Mouse (Mus musculus) activated CD4-positive, CD25-positive, alpha-beta regulatory T cell, adult 4 months (primary cell): ENCODE results near the gene Taf6l. TPM values are rescaled to one million over a fixed set of nuclear protein-coding genes. Genes with fewer than 3 reads are reported as not detected.
"Not testable (repeated sequence)": the region's sequence is repeated elsewhere in the genome, so short reads cannot be mapped to it uniquely, and the experiment has no call there.

Experiments
- ATAC-seq: one replicate; pipeline ENCODE4 v1.8.0; 2017
- polyA plus RNA-seq, 2 experiments: library from polyadenylated mRNA; unstranded; fragments of 100-300 nt; shearing (Covaris generic); gene quantifications; one replicate each; pipeline ENCODE4 v1.2.1; 2017

Taf6l gene
- polyA plus RNA-seq, 2 experiments from 2014 or later = 3.5 to 6.9 TPM

DNA sequence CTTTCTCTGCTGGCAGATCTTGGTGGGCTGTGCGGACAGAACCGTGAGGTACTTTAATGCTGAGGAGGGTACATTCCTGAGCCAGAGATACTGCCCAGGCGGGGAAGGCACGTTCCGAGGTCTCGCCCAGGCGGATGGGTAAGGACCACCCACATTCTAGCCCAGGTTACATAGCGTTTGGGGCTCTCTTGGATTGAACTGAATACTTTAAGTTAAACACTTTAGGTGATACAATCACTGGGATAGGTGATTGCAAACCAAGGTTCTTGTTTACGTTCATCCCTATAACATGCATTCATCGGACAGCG is 50.1 kb downstream of the Taf6l start:
- ATAC-seq = peak; percentile 24

DNA sequence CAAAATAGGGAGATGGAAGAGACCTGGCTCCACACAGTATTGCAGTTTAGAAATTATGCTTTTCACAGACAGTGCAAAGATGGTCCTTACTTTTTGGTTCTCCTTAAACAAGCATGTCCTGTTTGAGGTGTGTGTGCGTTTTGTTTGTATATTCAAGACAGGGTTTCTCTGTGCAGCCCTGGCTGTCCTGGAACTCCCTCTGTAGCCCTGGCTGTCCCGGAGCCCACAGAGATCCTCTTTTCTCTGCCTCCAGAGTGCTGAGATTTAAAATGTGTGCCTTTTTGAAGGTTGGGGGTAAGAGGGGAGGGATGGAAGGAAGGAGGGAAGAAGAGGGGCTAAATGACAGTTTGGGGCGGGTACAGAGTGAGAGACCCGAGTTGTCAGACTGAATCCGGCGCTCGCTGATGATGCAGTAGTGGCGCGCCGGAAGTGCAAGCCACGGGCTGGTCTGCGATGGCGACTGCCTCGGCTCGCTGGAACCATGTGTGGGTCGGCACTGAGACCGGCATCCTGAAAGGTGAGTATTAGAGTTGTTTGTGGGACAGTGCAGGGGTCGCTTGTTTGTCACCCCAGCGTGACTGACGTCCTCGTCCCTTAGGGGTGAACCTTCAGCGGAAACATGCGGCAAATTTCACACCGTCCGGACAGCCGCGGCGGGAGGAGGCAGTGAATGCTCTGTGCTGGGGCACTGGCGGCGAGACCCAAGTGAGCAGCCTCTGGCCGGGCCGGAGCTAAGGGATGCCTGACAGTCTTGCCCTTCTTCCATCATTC is 50.6 kb downstream of the Taf6l start, which contains the start of gene Wdr74:
TSS of gene Wdr74 (plus strand) at position 439 of the 771 bp plus-strand sequence.
- peak; percentile 86 for ATAC-seq

DNA sequence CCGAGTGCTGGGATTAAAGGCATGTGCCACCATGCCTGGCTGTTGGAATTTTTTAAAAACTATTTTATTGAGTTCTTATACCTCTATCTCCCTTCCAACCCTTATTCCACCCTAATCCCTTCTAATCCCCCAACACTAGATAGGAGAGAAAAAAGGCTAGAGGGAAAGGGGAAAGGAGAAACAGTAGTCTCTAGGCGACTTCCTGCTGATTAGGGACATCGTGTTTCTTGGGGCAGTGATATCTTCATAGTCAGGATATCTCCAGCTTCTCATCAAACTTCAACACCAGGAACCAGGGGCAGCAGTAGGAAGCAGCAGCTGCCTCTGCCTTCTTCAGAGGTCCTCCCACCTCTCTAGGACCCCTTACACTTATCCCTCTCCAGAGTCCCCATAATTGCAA is 51.9 kb downstream of the Taf6l start:
- no peak for ATAC-seq

DNA sequence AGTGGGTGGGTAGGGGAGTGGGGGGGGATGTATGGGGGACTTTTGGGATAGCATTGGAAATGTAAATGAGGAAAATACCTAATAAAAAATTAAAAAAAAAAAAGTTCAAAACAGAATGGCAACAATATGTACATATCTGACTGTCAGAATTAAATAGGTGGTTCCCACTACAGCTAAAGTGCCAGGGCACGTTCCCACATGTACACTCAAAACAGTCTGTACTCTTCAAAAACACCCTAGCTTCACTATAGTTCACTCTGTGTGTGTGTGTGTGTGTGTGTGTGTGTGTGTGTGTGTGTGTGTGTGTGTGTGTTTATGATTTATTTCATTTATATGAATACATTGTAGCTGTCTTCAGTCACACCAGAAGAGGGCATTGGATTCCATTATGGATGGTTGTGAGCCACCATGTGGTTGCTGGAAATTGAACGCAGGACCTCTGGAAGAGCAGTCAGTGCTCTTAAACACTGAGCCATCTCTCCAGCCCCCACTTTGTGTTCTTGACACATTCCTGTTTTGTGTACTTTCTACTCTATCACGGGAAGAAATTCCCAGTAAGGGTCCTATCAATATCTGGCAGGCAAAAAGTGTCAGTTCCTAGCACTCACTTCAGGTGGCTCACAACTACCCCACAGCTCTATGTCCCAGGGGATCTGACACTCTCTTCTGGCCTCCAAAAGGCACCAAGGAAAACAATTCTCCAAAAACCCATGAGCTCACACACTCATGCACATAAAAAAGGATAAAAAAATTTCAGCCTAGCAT is 57.7 kb downstream of the Taf6l start:
- not testable (repeated sequence) for ATAC-seq

DNA sequence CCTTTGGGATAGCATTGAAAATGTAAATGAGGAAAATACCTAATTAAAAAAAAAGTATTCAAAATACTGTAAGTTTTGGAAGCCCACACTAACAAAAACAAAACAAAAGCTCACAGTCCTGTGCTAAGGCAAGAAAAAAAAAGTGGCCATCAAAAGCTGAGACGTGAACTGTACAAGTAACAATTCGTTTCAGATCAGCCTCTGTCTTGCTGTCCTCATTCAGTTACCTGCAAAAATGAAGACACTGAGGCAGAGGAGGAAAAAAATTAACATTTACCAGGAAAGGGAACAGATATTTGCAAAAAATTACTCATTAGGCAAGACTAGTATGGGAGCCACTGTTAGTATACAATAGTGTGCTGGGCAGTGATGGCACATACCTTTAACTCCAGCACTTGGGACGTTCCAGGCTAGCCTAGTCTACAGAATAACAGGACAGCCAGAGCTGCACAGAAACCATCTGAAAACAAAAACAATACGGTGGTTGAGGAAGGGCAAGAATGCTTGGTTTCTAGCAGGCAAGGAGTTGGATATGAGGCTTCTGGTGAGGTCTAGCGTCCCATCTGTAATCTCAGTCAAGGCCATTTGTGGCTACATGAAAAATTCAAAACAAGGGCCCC is 58.6 kb downstream of the Taf6l start:
- ATAC-seq = no peak

DNA sequence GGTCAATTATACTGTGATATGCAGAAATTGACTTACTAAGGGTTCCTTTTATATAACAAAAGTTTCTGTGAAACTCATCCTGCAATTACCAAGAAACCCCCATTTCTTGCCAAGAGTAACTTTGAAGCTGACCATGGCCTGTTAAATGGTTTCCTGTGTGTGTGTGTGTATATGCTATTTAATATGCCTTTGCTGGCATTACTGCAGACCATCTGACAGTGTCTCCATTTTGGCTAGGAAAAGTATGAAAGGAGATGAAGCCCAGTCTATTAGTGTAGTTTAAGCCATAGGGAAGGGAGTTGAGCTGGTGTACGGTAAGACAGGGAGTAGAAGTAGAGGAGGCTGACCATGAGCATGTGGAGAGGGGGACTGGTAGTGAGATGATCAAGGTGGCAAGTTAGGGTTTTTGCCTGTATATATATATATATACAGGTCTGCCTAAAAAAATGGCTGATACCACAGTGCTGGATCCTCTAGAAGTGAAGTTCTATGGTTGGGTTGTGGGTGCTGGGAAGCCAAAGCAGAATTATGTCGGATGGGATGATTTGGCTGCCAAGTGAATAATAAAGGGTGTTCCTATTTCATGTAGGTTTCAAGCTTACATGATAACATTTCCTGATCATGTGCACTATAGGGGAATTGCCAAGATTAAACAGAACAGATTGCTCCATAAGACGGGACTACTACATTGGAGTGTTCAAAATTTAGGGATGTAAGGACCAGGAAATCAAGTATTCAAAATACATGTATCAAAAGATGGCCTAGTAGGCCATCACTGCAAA is 59.4 kb downstream of the Taf6l start:
- ATAC-seq = no peak

DNA sequence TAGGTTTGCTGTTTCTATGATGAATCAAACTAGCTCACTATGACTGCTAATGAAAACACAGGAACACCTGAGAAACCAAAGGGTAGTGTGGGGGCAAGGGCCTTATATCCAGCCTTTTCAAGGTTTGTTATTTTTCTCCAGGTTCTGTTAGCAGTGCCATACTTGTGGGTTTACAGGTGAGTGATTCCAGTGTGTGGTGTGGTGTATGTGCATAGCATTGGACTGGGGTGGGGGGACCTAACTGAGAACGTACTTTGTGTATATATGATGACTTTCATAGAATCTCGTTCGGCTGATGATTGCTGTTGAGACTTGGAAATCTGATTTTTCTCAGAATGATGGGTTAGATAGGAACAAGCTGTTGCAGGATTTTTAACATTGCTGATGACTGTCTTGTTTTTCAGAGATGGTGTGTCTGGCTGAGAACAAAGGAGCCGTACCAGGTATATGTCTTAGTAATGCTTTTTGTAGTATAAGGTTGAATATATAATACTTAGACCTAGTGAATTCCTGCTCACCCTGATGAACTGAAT is 61.1 kb downstream of the Taf6l start:
- ATAC-seq = no peak

Other genes starting within 250 kb of the Taf6l start
- gene Slc22a8, start 195.2 kb downstream of the Taf6l start, polyA plus RNA-seq = under 1 TPM in 1 of 2 experiments, not detected in 1; 0.40 TPM
- not detected for gene Slc22a6, start 168.4 kb downstream of the Taf6l start, polyA plus RNA-seq
- gene Chrm1, start 122.6 kb downstream of the Taf6l start, polyA plus RNA-seq = not detected
- gene Slc3a2, start 63.0 kb downstream of the Taf6l start, polyA plus RNA-seq = 10 to 100 TPM; 60.3 to 69.3 TPM
- gene Wdr74, start 50.6 kb downstream of the Taf6l start, polyA plus RNA-seq = 10 to 100 TPM; 43.3 to 70.5 TPM
- gene 1700092M07Rik, start 45.7 kb downstream of the Taf6l start, polyA plus RNA-seq = not detected
- gene Stx5a, start 45.0 kb downstream of the Taf6l start, polyA plus RNA-seq = 100 to 1,000 TPM; 109 to 113 TPM
- gene Nxf1, start 29.3 kb downstream of the Taf6l start, polyA plus RNA-seq = 100 to 1,000 TPM; 126 to 163 TPM
- 100 to 1,000 TPM; 115 to 137 TPM for gene Tmem223, start 15.4 kb downstream of the Taf6l start, polyA plus RNA-seq
- 100 to 1,000 TPM in 1 of 2 experiments, 10 to 100 TPM in 1; 98.5 to 110 TPM for gene Tmem179b, start 11.9 kb downstream of the Taf6l start, polyA plus RNA-seq
- 100 to 1,000 TPM; 171 to 186 TPM for gene Polr2g, start 12.2 kb upstream of the Taf6l start, polyA plus RNA-seq
- gene Zbtb3, start 16.1 kb upstream of the Taf6l start, polyA plus RNA-seq = 1 to 10 TPM; 2.1 TPM
- 10 to 100 TPM; 39.9 to 43.8 TPM for gene Ttc9c, start 32.9 kb upstream of the Taf6l start, polyA plus RNA-seq
- gene Hnrnpul2, start 33.6 kb upstream of the Taf6l start, polyA plus RNA-seq = 1 to 10 TPM; 6.0 to 6.1 TPM
- not detected for gene AC129217.1, start 43.4 kb upstream of the Taf6l start, polyA plus RNA-seq
- gene Bscl2, start 51.0 kb upstream of the Taf6l start, polyA plus RNA-seq = 100 to 1,000 TPM in 1 of 2 experiments, 10 to 100 TPM in 1; 93.4 to 102 TPM
- gene Gng3, start 52.8 kb upstream of the Taf6l start, polyA plus RNA-seq = 1 to 10 TPM in 1 of 2 experiments, under 1 TPM in 1; 0.42 to 1.2 TPM
- not detected for gene Lrrn4cl, start 64.4 kb upstream of the Taf6l start, polyA plus RNA-seq
- gene Ubxn1, start 85.1 kb upstream of the Taf6l start, polyA plus RNA-seq = 10 to 100 TPM; 62.6 to 75.9 TPM
- gene Uqcc3, start 94.5 kb upstream of the Taf6l start, polyA plus RNA-seq = 10 to 100 TPM; 85.8 to 90.4 TPM
- gene Lbhd1, start 97.3 kb upstream of the Taf6l start, polyA plus RNA-seq = 10 to 100 TPM; 63.2 to 70.9 TPM
- not detected for gene Gm49403, start 97.5 kb upstream of the Taf6l start, polyA plus RNA-seq
- gene 1810009A15Rik, start 102.4 kb upstream of the Taf6l start, polyA plus RNA-seq = 100 to 1,000 TPM; 112 to 130 TPM
- 1 to 10 TPM in 1 of 2 experiments, not detected in 1; 1.5 TPM for gene Gm49416, start 102.5 kb upstream of the Taf6l start, polyA plus RNA-seq
- 10 to 100 TPM in 1 of 2 experiments, 1 to 10 TPM in 1; 8.9 to 12.2 TPM for gene Ints5, start 106.6 kb upstream of the Taf6l start, polyA plus RNA-seq
- 10 to 100 TPM; 40.0 to 57.3 TPM for gene Ganab, start 111.7 kb upstream of the Taf6l start, polyA plus RNA-seq
- 10 to 100 TPM; 16.3 to 18.6 TPM for gene B3gat3, start 134.0 kb upstream of the Taf6l start, polyA plus RNA-seq
- 10 to 100 TPM in 1 of 2 experiments, 1 to 10 TPM in 1; 7.7 to 11.6 TPM for gene Rom1, start 142.9 kb upstream of the Taf6l start, polyA plus RNA-seq
- gene Eml3, start 143.1 kb upstream of the Taf6l start, polyA plus RNA-seq = 10 to 100 TPM; 20.4 to 25.1 TPM
- 100 to 1,000 TPM in 1 of 2 experiments, 10 to 100 TPM in 1; 58.5 to 101 TPM for gene Mta2, start 155.5 kb upstream of the Taf6l start, polyA plus RNA-seq
- 10 to 100 TPM; 21.3 to 25.1 TPM for gene Tut1, start 167.4 kb upstream of the Taf6l start, polyA plus RNA-seq
- gene Eef1g, start 180.6 kb upstream of the Taf6l start, polyA plus RNA-seq = 100 to 1,000 TPM; 589 to 842 TPM
- gene Ahnak, start 202.9 kb upstream of the Taf6l start, polyA plus RNA-seq = 10 to 100 TPM; 47.2 to 60.1 TPM